Mouse (Mus musculus) embryo, embryonic 10 days (tissue): ENCODE measurements around the gene Hspb3.
A peak's percentile ranks its signal among the peaks of the same experiment; 100 is the strongest.

ENCODE experiments used
- DNase-seq: peaks from one replicate; pipeline ENCODE4 v3.0.0-alpha.2; 2015; ENCODE audit warnings: low spot score

Gene Hspb3

DNA sequence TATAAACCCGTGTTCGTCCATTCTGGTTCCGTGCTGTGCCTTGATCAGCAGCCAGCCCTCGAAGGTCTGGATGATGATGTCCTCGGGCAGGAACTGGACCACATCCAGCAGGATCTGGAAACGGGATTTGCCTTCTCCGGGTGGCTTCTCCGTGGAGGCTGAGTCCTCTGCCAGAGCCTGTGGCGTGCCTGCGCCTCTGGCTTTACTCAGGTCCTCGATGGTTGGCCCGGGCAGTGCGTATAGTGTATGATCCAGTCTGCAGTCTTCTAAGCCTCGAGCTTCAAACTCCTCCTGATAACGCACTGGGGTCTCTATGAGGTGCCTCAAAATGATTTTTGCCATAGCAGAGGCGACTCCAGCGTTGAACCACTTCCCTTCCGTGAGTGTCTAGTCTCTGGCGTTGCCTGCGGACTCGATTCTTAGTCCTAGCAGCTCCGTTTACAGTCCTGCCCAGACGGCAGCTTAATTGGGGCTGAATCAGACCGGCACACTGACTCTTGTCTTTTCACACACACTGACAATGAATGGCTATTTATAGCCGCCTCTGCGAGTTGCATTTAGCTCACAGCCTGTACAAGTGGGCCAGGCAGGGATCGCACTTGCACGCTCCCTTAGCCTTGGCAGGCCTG is at the start of gene Hspb3:
Gene Hspb3 (minus strand): TSS at position 526 of the 629 bp plus-strand sequence.
- peak; percentile 46 for DNase-seq

DNA sequence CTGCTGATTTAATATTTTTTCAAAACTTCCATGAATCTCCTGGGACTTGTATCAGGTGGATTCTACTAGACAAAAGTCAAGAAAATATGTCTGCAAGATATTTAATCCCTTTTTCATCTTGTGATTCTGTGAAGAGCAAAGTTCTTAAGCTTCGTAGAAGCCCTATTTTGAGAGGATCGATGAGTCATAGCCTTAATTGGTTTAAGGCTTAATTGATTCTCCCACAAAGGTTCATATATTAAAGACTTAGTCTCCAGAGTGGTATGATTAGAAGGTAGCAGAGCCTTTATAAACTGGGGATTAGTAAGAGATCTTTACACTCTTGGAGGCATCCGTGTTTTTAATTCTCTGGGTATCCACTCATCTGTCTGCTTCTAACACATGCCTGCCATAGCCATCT is 49.7 kb upstream of the Hspb3 start:
- no peak for DNase-seq

DNA sequence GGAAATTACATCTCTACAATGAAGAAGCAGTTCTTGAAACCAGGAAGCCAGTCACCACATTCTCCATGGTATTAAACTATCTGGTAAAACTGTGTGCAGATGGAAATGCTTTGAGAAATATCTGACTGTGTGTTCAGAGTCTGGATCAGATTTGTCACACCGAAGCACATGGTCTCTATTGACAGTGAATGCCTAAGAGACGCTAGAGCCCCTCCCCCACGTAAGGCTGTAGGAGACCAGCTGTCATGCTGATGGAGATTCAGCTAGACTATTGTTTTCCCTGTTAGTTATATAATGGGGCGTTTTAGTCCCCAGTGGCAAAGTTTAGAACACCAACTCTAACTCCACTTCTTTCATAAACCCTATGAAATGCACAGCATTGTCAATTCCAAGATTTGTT is 42.7 kb upstream of the Hspb3 start:
- DNase-seq = peak; percentile 79

DNA sequence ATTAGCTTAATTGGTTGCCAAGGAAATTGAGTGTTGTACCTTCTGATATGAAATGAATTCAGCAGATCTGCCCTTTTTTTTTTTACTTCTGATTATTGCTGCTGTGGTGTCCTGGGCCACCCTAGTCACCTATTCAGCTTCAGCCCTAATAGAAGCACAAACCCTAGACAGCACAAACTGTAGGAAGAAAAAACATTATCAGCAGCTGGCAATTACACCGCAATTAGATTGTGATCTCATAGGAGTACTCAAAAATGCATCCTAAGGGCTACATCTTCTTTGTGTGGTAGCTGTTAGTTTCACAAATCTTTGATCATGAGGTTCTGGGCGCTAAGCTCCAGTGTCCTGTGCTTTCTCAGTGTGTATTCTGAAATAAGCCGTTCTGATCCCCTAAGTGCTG is 37.7 kb upstream of the Hspb3 start:
- DNase-seq = no peak

DNA sequence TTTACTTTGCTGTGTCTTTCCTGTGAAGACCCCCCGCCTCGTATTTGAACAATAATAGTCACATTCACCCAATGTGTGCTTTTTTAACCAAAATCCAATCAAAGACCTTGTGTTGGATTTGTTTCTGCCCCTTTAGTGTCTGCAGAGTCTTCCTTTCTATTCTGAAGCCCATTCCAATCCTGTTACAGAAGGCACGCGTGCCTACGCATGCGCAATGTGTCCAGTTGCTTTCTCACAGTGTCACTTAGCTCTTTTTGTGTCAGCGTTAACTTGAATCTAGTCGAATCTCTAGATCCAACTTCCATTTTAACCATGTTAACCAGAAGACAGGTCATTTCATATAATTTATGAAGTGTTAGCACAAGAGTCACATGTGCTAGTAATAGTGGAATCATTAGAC is 36.5 kb upstream of the Hspb3 start:
- no peak for DNase-seq

DNA sequence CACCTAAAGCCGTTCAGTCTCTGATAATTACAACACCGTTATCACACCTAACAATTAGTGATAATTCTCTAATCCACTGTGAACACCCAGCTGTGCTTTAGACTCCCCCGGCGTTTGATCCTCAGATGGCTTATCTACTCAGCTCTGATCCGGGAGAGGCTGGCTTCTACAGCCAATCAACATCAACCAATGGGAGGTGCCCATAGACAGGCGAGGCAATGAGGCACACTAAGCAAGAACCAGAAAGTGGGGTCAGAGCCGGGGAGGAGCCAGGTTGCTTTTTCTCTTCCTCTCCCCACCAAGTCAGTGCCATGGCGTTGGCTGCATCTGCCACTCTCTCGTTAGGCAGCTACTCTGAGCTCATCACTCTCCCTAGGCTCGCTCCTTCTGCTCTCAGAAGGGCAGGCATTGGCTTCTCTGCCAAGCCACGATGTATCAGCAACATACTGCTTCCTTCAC is 36.0 kb upstream of the Hspb3 start:
- no peak for DNase-seq

DNA sequence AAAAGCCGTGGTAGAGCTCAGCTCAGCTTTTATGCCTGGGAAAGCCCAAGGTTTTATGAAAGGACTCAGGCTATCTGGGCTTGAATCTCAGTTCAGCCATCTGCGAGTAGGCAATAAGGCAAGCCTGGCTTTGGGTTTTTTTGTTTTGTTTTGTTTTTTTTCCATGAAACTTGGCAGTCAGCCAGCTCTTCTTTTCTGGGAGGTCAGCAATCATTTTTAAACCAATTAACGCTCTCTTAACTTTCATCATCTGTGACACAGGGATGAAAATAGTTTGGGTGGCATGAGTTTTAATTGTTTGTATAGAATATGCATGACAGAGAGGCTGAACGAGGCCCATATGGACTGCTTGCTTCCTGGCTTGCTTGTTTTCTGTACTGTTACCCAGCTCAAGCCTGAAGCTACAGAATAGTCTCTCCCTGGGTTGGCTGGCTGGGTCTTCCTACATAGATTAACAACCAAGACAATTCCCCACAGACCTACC is 33.4 kb upstream of the Hspb3 start:
- DNase-seq = no peak

DNA sequence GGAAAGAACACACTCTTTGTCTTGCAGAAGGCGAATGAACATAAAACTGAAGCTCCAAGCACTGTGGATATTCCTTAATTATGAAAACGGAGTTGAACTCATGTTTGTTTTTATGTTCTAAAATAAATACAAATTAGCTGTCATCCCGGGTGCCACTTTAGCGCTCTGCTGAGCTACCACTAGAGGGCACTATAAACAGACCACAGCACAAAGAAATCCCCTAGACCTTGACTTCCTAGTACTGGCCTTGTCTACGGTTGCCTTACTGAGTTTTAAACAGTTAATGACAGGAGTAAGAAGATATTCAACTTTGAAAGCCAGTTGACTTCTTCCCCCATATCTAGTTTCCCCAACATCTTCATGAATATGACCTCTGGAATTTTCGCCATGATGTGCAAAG is 29.9 kb upstream of the Hspb3 start:
- peak; percentile 67 for DNase-seq

DNA sequence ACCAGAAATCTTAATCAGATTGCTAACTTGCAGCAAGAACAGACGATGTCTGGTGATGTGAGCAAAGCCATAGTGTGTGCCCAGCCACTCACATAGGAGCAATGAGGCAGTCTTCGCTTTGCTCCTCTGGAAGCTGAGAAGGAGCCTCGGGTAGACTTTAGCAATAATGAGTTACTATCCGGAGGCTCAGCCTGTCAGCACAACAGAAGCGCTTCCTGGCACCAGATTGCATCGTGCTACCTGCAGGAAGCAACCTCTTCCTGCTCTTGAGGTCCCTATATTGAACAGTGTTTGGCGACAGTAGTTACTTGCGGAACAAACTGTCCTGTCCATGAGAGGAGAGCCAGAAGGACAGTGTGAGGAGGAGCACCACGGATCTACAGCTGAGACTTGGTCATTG is 28.2 kb upstream of the Hspb3 start:
- no peak for DNase-seq

DNA sequence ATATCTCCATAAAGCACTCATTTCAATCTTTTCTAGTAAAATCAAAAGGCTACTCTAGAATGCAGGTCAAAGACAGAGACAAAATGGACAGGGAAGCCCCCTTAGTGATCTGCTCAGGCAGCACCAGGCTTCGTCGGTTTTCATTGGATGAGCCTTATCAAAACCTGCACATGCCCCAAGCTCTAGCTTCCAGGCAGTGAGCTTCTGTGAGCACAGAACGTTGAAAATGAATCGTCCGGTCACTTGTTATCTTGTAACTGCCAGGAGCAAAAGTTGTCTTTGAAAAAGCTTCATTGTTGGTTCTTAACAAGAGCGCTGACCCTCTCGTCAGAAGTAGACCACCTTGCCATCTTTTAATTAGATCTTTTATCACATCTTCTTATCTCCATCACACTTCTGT is 26.4 kb upstream of the Hspb3 start:
- no peak for DNase-seq

DNA sequence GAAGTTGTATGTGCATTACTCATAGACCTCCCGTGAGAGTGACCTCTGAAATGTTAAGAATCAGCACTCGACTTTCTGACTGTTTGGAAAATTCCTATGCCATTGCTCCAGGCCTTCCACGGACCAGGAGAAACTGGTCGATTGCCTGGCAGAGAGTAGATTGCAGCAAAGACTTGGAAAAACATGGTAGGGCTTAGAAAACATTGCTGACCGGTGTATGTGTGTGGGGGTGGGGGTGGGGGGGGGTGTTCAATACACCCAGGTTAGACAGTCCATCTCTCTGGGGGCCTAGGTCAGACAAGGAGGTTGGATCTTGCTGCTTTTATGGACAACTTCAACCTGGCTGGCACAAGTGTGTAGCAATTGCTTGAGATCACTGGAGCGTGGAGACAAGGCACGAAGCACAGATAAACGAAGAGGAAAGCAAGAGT is 23.2 kb upstream of the Hspb3 start:
- DNase-seq = no peak

DNA sequence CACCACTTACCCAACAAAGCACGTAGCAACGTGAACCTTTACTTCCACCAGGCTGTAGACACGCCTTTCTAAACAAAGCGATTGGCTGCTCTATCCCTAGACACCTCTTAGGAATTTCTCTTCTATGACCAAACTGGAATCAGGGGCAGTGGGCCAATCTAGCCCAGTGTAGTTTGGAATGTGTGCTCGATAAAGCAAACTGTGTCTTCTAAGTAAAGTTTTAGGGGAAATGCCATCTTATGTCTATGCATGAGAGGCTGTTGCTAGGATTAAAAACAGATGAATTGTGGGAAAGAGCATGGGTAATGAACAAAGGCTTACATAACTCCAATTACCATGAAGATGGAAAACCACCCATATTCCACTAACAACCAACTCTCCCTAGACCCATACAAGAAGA is 19.3 kb upstream of the Hspb3 start:
- DNase-seq = no peak

DNA sequence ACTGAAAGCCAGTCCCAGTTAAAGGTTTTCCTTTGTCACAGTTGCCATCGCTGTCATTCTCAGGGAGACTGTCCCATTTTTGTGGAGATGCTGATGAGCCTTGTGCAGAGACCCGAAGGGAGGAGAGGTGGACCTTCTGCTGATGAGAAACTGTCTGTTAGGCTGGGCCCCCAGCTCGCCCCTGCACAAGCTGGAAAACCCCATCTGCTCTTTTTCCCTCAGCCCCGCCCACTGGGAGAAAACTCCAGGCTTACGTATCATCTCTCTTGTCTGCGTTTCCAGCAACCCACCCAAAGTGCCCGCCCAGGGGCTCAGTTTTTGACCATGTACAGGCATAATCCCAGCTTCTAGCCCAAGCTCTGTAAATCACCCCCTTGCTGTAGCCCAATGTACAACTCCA is 17.2 kb upstream of the Hspb3 start:
- no peak for DNase-seq

DNA sequence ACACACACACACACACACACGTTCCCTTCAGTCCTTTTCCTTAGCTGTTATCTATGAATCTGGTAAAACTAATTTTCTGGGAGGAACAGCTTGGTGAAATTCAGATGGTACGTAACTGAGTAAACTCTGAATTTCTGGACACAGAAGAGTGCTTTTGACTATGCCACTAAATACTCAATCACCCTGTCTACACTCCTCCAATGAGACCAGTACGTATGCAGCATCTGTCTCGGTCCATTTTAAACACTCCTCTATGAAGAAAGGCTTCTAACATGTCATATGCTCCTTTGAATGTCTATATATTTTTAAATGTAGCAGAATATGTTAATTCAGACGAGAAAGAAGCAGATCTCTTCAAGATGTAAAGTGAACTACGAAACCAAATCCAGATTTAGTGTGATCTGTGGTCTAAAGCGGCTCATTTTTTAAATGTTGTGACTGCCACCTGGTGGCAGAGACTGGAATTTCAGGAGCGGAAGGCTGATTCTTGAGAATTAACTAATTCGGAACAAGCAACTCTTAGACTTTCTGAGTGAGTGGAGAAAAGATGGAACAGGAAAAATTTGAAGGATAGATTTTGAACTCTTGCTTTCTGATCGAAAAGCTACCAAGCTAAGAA is 6.1 kb upstream of the Hspb3 start:
- peak; percentile 71 for DNase-seq

DNA sequence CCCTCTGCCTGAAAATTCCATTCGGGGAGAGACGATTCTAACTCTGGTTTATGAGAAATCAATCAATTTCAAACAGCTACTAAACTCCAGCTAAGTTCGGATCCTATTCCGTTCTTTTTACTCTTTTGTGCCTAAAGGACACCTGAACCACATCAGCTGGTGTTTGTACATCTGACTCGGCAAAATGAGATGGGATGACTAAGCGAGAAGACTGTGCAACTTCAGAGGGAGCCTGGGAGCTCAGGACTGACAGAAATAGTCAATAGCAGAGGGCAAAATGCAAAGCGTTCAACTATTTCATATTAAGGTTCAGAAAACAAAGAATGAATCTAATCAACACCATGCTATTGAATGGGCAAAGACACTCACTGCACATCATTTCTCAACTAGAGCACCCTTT is 407 bp upstream of the Hspb3 start:
- DNase-seq = no peak

DNA sequence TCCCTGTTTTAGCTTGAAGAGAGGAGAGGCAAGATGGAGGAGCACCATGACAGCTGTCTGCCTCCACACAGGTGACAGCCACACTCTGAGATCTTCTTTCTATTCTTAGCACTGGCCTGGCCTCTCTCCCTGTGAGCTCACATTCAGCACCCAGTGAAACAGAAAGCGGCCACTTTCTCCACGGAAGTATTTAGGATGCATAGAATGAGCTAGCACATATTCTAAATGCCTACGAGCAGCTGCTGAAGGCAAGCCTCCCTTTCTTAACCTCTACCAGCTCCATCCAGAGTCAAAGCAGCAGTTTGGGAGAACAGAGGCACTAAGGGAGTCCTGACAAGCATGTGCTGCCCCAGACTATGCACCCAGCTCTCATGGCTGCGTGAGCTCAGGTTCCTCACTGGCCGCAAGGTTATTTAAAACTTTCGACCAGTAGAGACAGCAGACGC is 1.6 kb downstream of the Hspb3 start:
- no peak for DNase-seq

DNA sequence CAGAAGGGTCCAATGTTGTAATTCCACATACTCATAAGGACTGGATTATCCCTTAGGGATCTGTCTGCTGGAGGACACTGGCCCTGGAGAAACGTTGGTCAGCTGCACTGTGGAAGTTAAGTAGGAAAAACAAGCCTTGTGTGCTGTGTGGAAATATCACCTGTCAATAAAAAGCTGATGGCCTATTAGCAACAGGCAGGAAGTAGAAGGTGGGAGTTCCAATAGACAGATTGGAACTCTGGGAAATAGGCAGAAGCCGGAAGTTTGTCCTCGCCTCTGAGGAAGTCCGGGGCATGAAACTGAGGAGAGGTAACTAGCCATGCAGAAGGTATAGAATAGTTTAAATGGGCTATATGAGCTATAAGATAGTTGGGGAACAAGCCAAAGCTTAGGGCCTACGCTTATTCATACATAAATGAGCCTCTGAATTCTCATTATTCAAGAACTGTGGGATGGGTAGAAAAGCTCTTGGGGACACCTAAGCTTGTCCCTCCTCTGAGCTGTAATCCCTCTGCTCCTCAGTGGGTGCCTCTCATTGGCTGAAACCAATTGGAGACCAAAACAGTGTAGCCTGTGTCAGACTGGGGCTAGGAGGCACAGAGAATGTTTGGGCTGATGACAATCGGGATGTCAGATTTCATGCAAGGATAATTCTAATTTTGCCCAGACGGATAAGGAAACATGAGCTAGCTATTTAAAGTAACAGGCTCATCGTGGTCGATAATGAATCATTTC is 2.7 kb downstream of the Hspb3 start:
- DNase-seq = no peak

DNA sequence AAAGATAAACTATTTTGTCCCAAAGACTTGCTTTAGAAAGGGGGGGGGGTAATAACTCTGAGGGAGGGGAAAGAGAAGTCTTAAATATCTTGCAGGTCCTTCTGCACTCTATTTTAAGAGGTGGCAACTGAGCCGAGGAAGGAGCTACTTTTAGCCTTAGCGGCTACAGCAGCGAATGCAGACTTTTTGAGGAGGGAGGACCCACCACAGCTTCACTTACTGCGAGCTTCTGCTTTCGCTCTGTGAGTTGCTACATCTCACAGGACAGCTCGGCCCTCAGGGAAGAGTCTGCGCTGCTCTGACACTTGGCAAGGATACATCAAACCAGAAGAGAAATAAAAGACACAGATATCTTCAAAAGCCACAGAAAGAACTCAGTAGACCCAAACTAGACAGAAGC is 6.3 kb downstream of the Hspb3 start:
- no peak for DNase-seq

DNA sequence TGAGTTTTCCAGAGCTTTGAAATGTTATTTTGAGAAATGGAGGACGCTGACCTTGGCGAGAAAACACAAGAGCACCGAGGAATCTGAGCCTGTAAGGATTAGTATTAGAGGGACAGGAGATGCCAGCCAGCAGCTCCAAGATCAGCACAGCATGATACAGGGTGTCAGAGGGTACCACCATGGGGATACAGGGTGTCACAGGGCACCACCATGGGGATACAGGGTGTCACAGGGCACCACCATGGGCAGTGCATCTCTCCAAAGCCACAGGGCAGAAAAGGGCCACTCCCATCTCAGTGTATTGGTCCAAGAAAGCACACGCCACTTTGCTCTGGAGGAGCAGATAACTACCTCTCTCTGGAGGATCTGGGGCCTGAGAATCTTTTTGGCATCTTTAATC is 6.8 kb downstream of the Hspb3 start:
- no peak for DNase-seq

DNA sequence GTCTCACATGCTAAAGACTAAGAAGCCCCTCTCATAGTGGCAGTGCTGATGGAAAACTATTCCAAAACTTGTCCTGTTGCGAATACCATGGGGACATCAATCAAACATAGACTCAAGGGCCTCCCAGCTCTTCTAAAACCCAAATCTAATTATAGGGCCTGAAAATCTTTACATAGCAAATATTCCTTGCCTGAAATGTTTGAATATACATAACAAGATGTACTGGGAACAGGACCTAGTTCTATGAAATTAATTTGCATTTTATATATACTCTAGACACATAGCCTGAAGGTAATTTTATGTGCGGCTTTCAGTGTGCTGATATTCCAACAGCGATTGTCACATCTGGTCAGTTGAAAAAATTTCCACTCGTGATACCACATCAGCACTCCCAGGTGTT is 8.0 kb downstream of the Hspb3 start:
- no peak for DNase-seq

DNA sequence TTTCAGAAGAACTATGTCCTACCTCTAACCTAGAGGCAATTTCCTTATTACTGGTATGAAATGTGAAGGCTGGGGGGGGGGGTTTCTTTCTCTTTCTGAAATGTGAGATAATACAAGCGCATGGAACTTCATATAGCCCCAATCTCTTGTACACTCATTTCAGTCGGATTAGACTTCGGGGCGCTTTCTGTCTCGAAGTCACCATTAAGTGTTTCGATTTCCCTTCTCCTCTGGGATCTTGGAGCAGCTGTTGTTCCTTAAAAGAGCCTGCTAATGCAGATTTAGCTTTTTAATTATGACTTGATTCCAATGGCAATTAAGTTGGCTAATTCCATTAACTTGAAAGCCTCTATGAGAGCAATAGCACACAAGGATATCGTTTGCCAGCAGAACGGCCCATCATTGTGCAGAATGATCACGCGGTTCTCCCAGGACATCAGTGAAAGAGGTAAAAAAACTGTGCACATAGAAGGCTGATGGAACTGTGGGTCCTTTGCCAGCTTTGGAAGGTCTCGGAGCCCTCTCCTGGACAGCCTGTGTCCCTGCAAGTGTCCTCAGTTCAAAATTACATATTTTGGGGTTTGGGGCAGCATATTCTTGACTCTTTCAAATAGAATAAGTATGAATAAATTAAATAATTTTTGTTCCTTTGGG is 22.4 kb downstream of the Hspb3 start:
- DNase-seq = no peak

DNA sequence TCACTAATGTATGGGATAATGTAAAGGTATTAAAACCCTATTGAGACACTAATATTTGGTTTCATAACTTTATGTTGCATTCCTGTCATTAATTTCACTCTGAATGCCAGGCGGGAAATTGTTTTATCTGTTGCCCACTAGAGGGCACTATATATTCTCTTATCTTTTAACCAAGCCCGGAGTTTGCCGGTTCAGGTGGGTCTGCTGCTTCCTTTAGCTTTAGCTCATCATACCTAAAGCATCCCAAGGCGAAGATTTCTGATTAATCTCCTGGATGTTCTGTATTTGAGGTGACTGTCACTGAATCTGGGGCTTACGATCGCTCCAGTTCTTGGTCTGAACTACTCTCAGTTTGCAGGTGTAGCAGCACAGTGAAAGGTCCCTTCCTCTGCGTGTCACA is 24.6 kb downstream of the Hspb3 start:
- peak; percentile 51 for DNase-seq

DNA sequence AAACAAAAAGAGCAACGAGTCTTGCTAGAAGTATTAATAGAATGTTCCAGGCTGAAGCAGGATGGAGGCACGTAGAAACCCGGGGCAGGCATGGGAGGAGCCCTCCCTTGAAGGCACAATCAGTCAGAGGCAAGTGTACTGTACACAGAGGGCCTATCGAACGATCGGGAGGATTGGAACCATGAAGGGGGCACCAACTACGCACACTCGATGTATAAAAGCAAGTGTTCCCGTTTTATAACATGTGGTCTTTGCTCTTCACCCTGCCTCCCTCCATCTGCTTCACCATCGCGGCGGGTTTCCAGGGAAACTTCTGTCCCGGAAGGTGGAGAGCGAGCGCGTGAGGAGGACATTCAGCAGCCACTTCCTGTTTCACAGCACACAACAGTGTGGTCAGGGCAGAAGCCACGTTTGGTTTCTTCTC is 27.7 kb downstream of the Hspb3 start:
- DNase-seq = no peak
